Mouse (Mus musculus) hindbrain, embryonic 12.5 days (tissue): ENCODE measurements around the gene Atp5g2. TPM values are rescaled to one million over a fixed set of nuclear protein-coding genes. Genes with fewer than 3 reads are reported as not detected.

Source experiments
- ATAC-seq: fragments of 200-750 bp; cut with Nextera tagmentation; 2 replicates; pipeline ENCODE4 v1.8.0; 2017; ENCODE audit warnings: moderate TSS enrichment; ENCODE audit not compliant: low FRiP score
- H3K27ac ChIP-seq: fragments of 300-500 bp; sonication (generic); 2 replicates; pipeline ENCODE4 v1.5.1; 2016; ENCODE audit warnings: mild to moderate bottlenecking
- H3K27me3 ChIP-seq: fragments of 300-500 bp; sonication (generic); 2 replicates; pipeline ENCODE4 v1.6.1; 2016; ENCODE audit warnings: mild to moderate bottlenecking
- H3K36me3 ChIP-seq: fragments of 300-500 bp; sonication (generic); 2 replicates; pipeline ENCODE4 v1.6.1; 2016; ENCODE audit warnings: mild to moderate bottlenecking
- H3K4me1 ChIP-seq: fragments of 300-500 bp; sonication (generic); 2 replicates; pipeline ENCODE4 v1.6.1; 2016
- H3K4me2 ChIP-seq: fragments of 300-500 bp; sonication (generic); replicated peaks from 2 replicates; pipeline ENCODE4 v1.6.1; 2016; ENCODE audit warnings: mild to moderate bottlenecking
- H3K4me3 ChIP-seq: fragments of 300-500 bp; sonication (generic); 2 replicates; pipeline ENCODE4 v1.5.1; 2016; ENCODE audit warnings: mild to moderate bottlenecking
- H3K9ac ChIP-seq: fragments of 300-500 bp; sonication (generic); 2 replicates; pipeline ENCODE4 v1.6.1; 2016; ENCODE audit warnings: mild to moderate bottlenecking, moderate library complexity
- H3K9me3 ChIP-seq: fragments of 300-500 bp; sonication (generic); replicated peaks from 2 replicates; pipeline ENCODE4 v1.6.1; 2016; ENCODE audit warnings: mild to moderate bottlenecking
- WGBS: fragments of 180-500 bp; shearing (Covaris S2); methylation state at CpG from one replicate; pipeline ENCODE4 v1.1.7; 2016; 5-methylcytosine and 5-hydroxymethylcytosine counted together
- microRNA counts: library from miRNA; unstranded; fragments of <30 nt; microRNA quantifications from one replicate; lab custom pipeline; 2017
- microRNA-seq: library from miRNA; unstranded; fragments of <30 nt; microRNA quantifications from one replicate; pipeline ENCODE4, GENCODE M21; 2017
- polyA plus RNA-seq: library from polyadenylated mRNA; unstranded; fragments of >200 nt; fragmentation: Nextera tagmentation; extraction: Ambion mirVana; gene quantifications from 2 replicates; pipeline ENCODE4 v1.2.1, GENCODE M21; 2016

Gene Atp5g2
- polyA plus RNA-seq, 1 experiment from 2014 or later, result 60.4 TPM

GRCm38 (mm10) chr15:102620765-102621164 lies 51.4 kb downstream of the Atp5g2 start:
- 97% methylated on average over 1 of the region's 1 CpGs for WGBS
- H3K4me2 ChIP-seq, result no peak overlapping the region
- peaks cover 12% of the 10 kb centered on the region for H3K4me1 ChIP-seq
- ATAC-seq, result no peak
- no peak overlapping the region for H3K9ac ChIP-seq
- H3K9me3 ChIP-seq, result no peaks in the 10 kb centered on the region
- H3K27me3 ChIP-seq, result no peaks in the 10 kb centered on the region
- no peak overlapping the region for H3K27ac ChIP-seq
- H3K4me3 ChIP-seq, result no peak overlapping the region
- H3K36me3 ChIP-seq, result no peaks in the 10 kb centered on the region

GRCm38 (mm10) chr15:102619486-102619885 lies 52.7 kb downstream of the Atp5g2 start:
- Histone ChIP-seq H3K4me1 (peaks cover 9% of the 10 kb centered on the region), H3K27ac (no peak overlapping the region), H3K4me2 (no peak overlapping the region)

GRCm38 (mm10) chr15:102617654-102618053 lies 54.5 kb downstream of the Atp5g2 start:
- no peak for ATAC-seq
- Histone ChIP-seq H3K27ac (no peak overlapping the region), H3K4me3 (no peak overlapping the region), H3K36me3 (no peaks in the 10 kb centered on the region), H3K4me2 (no peak overlapping the region), H3K9ac (no peak overlapping the region), H3K9me3 (no peaks in the 10 kb centered on the region), H3K4me1 (no peaks in the 10 kb centered on the region), H3K27me3 (no peaks in the 10 kb centered on the region)
- WGBS, result 92% methylated on average over 1 of the region's 1 CpGs

More at GRCm38 (mm10) chr15:102619486-102619885, 52.7 kb downstream of the Atp5g2 start:
- Histone ChIP-seq H3K36me3 (no peaks in the 10 kb centered on the region), H3K9ac (no peak overlapping the region), H3K9me3 (no peaks in the 10 kb centered on the region), H3K27me3 (no peaks in the 10 kb centered on the region), H3K4me3 (no peak overlapping the region)
- WGBS, result 90% methylated on average over 5 of the region's 5 CpGs
- ATAC-seq, result no peak

GRCm38 (mm10) chr15:102616174-102616573 lies 56.0 kb downstream of the Atp5g2 start:
- no peaks in the 10 kb centered on the region for H3K4me1 ChIP-seq
- no peaks in the 10 kb centered on the region for H3K36me3 ChIP-seq
- no peaks in the 10 kb centered on the region for H3K9me3 ChIP-seq
- WGBS, result 98% methylated on average over 2 of the region's 2 CpGs
- H3K27me3 ChIP-seq, result no peaks in the 10 kb centered on the region
- H3K27ac ChIP-seq, result no peak overlapping the region
- H3K4me2 ChIP-seq, result no peak overlapping the region
- ATAC-seq, result no peak
- H3K9ac ChIP-seq, result no peak overlapping the region
- H3K4me3 ChIP-seq, result no peak overlapping the region

- no peaks in the 10 kb centered on the region for H3K4me1 ChIP-seq
- no peaks in the 10 kb centered on the region for H3K27me3 ChIP-seq
- no peak overlapping the region for H3K27ac ChIP-seq
- no peak overlapping the region for H3K4me2 ChIP-seq
- no peak overlapping the region for H3K9ac ChIP-seq
- no peaks in the 10 kb centered on the region for H3K36me3 ChIP-seq
- no peak for ATAC-seq
- no peak overlapping the region for H3K4me3 ChIP-seq
- H3K9me3 ChIP-seq, result no peaks in the 10 kb centered on the region
Measured at GRCm38 (mm10) chr15:102614224-102614623, 57.9 kb downstream of the Atp5g2 start.

GRCm38 (mm10) chr15:102612966-102613365 lies 59.2 kb downstream of the Atp5g2 start:
- ATAC-seq, result no peak
- H3K36me3 ChIP-seq, result no peaks in the 10 kb centered on the region
- H3K9ac ChIP-seq, result no peak overlapping the region
- H3K4me3 ChIP-seq, result no peak overlapping the region
- no peaks in the 10 kb centered on the region for H3K9me3 ChIP-seq
- H3K4me1 ChIP-seq, result no peaks in the 10 kb centered on the region
- no peak overlapping the region for H3K4me2 ChIP-seq
- H3K27ac ChIP-seq, result no peak overlapping the region
- no peaks in the 10 kb centered on the region for H3K27me3 ChIP-seq

MicroRNAs within 50 kb of the gene (microRNA counts, 519-probe panel; counts per million panel counts)
- 470 counts per million, percentile 58 among the panel's probes with 10 or more counts for microRNA mmu-miR-688 (lab: Ali Mortazavi, UCI)

Small RNA genes lying within 50 kb of the gene (microRNA-seq; reads per million reads assigned to microRNA genes)
- not detected for gene Mir688

Other genes with a start within 250 kb of the Atp5g2 start
- 0.23 TPM in 1 of 2 replicates, not detected in the other for gene Amhr2, start 227.0 kb downstream of the Atp5g2 start, polyA plus RNA-seq
- gene Prr13, start 213.3 kb downstream of the Atp5g2 start, polyA plus RNA-seq, result 89.7 and 91.3 TPM in 2 replicates
- gene Pcbp2, start 201.8 kb downstream of the Atp5g2 start, polyA plus RNA-seq, result 153 and 161 TPM in 2 replicates
- 4.3 and 6.6 TPM in 2 replicates for gene Gm10337, start 168.6 kb downstream of the Atp5g2 start, polyA plus RNA-seq
- gene Map3k12, start 155.3 kb downstream of the Atp5g2 start, polyA plus RNA-seq, result 45.5 and 46.0 TPM in 2 replicates
- gene Tarbp2, start 154.2 kb downstream of the Atp5g2 start, polyA plus RNA-seq, result 93.0 and 94.0 TPM in 2 replicates
- gene Npff, start 147.4 kb downstream of the Atp5g2 start, polyA plus RNA-seq, result 3.6 and 4.3 TPM in 2 replicates
- not detected in 2 replicates for gene Gm28047, start 47.3 kb downstream of the Atp5g2 start, polyA plus RNA-seq
- 23.6 and 24.5 TPM in 2 replicates for gene Atf7, start 46.9 kb downstream of the Atp5g2 start, polyA plus RNA-seq
- 47.3 and 49.1 TPM in 2 replicates for gene Calcoco1, start 49.8 kb upstream of the Atp5g2 start, polyA plus RNA-seq
- gene Hoxc13, start 248.8 kb upstream of the Atp5g2 start, polyA plus RNA-seq, result 0.09 and 0.17 TPM in 2 replicates